Mouse (Mus musculus) liver, embryonic 11.5 days (tissue): ENCODE measurements around the gene Ppfibp1. TPM values are rescaled to one million over a fixed set of nuclear protein-coding genes. Genes with fewer than 3 reads are reported as not detected.
"Not testable (repeated sequence)": the region's sequence is repeated elsewhere in the genome, so short reads cannot be mapped to it uniquely, and the experiment has no call there.

ENCODE experiments used
- ATAC-seq: fragments of 200-750 bp; cut with Nextera tagmentation; replicated peaks from 2 replicates; pipeline ENCODE4 v1.8.0; 2017; ENCODE audit warnings: moderate number of reproducible peaks, mild to moderate bottlenecking, moderate TSS enrichment, moderate library complexity; ENCODE audit not compliant: low FRiP score
- DNase-seq: peaks from one replicate; pipeline ENCODE4 v3.0.0-alpha.2; 2017; ENCODE audit warnings: low spot score
- H3K27ac ChIP-seq: fragments of 300-500 bp; sonication (generic); 2 replicates; pipeline ENCODE4 v1.5.1; 2014; ENCODE audit warnings: mild to moderate bottlenecking, low read depth, low read length, control low read depth
- H3K27me3 ChIP-seq: fragments of 300-500 bp; sonication (generic); replicated peaks from 2 replicates; pipeline ENCODE4 v1.6.1; 2014; ENCODE audit warnings: low read length, mixed read lengths; ENCODE audit not compliant: control insufficient read depth, insufficient read depth
- H3K36me3 ChIP-seq: fragments of 300-500 bp; sonication (generic); 2 replicates; pipeline ENCODE4 v1.6.1; 2014; ENCODE audit warnings: mild to moderate bottlenecking, low read length, moderate library complexity, mixed read lengths; ENCODE audit not compliant: control insufficient read depth, insufficient read depth
- H3K4me1 ChIP-seq: fragments of 300-500 bp; sonication (generic); replicated peaks from 2 replicates; pipeline ENCODE4 v1.6.1; 2014; ENCODE audit warnings: low read length, mixed read lengths; ENCODE audit not compliant: control insufficient read depth, insufficient read depth
- H3K4me2 ChIP-seq: fragments of 300-500 bp; sonication (generic); 2 replicates; pipeline ENCODE4 v1.6.1; 2014; ENCODE audit warnings: mild to moderate bottlenecking, control low read depth, moderate library complexity
- H3K4me3 ChIP-seq: fragments of 300-500 bp; sonication (generic); 2 replicates; pipeline ENCODE4 v1.5.1; 2014; ENCODE audit warnings: low read depth, low read length, control low read depth
- H3K9ac ChIP-seq: fragments of 300-500 bp; sonication (generic); 2 replicates; pipeline ENCODE4 v1.6.1; 2014; ENCODE audit warnings: low read depth, low read length, control low read depth
- H3K9me3 ChIP-seq: fragments of 300-500 bp; sonication (generic); 2 replicates; pipeline ENCODE4 v1.6.1; 2016; ENCODE audit warnings: low read length, inconsistent platforms, mixed read lengths; ENCODE audit not compliant: control insufficient read depth
- WGBS: fragments of 180-500 bp; shearing (Covaris S2); extraction: QIAGEN DNeasy Blood & Tissue Kit; methylation state at CpG from one replicate; pipeline ENCODE4 v1.1.7; 2014; 5-methylcytosine and 5-hydroxymethylcytosine counted together
- polyA plus RNA-seq: library from polyadenylated mRNA; unstranded; fragments of >200 nt; fragmentation: Nextera tagmentation; extraction: Ambion mirVana; gene quantifications from 2 replicates; pipeline ENCODE4 v1.2.1, GENCODE M21; 2014

The Ppfibp1 gene
- polyA plus RNA-seq, 1 experiment from 2014 or later, result 31.1 TPM

DNA sequence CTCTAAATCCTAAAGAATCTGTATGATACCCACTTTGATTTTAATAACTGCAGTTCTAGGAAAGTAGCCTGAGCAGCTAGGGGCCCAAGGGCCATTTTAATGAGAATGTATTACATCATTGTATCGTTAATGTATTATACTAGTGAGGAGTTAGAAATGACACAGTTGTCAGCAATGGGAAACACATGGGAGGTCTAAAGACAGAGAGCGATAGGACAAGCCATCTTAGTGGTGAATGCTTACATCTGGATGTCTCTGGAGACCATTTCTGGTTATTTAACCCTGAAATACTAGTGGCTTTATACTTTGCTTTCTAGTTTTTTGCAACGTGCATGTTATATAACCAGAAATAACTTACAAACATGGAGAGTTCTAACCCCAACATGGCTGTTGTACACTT is 36.4 kb upstream of the Ppfibp1 start:
- DNase-seq (no peak), ATAC-seq (no peak)
- H3K36me3 ChIP-seq, result no peaks in the 10 kb centered on the region
- no peak overlapping the region for H3K27ac ChIP-seq
- H3K4me1 ChIP-seq, result peaks cover 9% of the 10 kb centered on the region
- no peaks in the 10 kb centered on the region for H3K9me3 ChIP-seq
- no peak overlapping the region for H3K4me3 ChIP-seq
- H3K4me2 ChIP-seq, result no peak overlapping the region
- WGBS, result 82% methylated on average over 3 of the region's 3 CpGs
- H3K9ac ChIP-seq, result no peak overlapping the region
- H3K27me3 ChIP-seq, result no peaks in the 10 kb centered on the region

DNA sequence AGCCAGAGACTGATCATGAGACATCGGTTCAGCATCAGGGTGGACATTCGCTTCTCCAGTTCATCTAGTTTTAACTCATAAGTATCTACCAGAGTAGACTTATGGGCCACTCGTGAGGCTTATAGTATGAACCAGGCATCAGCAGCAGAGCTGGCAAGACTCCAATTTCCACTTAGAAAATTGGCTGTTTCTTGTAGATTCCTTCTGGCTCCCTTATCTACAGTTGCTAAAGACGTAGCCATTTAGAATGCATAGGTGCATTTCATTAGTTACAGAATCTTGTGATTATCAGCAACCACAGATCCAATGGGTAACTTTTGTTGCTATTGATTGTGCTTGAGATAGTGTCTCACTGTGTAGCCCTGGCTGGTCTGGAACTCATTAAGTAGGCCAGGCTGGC is 35.5 kb upstream of the Ppfibp1 start:
- peaks cover 9% of the 10 kb centered on the region for H3K4me1 ChIP-seq
- WGBS, result 65% methylated on average over 4 of the region's 4 CpGs
- H3K36me3 ChIP-seq, result no peaks in the 10 kb centered on the region
- H3K27ac ChIP-seq, result no peak overlapping the region
- no peak for DNase-seq
- H3K9me3 ChIP-seq, result no peaks in the 10 kb centered on the region
- no peak overlapping the region for H3K9ac ChIP-seq
- H3K27me3 ChIP-seq, result no peaks in the 10 kb centered on the region
- no peak overlapping the region for H3K4me3 ChIP-seq
- ATAC-seq, result no peak
- H3K4me2 ChIP-seq, result no peak overlapping the region

DNA sequence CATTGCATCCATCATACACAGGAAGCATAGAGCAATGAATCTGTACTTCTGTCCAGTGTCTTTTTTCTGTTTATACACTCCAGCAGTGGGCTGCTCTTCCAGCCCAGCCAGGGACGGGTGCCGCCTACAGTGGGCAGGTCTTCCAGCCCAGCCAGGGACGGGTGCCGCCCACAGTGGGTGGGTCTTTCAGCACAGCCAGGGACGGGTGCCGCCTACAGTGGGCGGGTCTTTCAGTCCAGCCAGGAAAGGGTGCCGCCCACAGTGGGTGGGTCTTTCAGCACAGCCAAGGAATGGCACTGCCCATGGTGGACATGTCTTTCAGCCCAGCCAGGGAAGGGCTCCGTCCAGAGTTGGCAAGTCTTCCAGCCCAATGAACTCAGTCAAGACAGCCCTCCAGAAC is 33.1 kb upstream of the Ppfibp1 start:
- no peak overlapping the region for H3K4me3 ChIP-seq
- H3K27ac ChIP-seq, result no peak overlapping the region
- H3K4me2 ChIP-seq, result no peak overlapping the region
- H3K9ac ChIP-seq, result no peak overlapping the region
- ATAC-seq (peak; percentile 83), DNase-seq (no peak)
- no peaks in the 10 kb centered on the region for H3K36me3 ChIP-seq
- H3K9me3 ChIP-seq, result no peaks in the 10 kb centered on the region
- 81% methylated on average over 9 of the region's 9 CpGs for WGBS
- H3K27me3 ChIP-seq, result no peaks in the 10 kb centered on the region
- peaks cover 5% of the 10 kb centered on the region for H3K4me1 ChIP-seq

DNA sequence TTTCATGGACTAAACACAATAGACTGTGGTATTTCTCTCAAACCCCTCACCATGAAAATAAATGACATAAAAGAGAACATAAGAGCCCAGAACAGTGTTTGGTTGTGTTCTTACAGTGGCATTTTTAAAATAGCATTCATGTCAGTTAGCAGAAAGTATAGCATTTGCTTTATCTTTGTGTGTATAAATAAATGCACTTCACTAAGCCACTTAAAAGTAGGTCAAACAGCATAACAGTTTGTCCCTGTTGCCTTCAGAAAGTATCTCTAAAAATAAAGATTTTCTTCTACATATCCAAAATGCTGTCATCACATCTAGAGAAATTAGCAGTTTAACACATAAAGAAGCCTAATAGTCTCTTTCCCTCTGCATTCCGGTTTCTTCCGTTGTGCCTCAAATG is 30.9 kb upstream of the Ppfibp1 start:
- no peaks in the 10 kb centered on the region for H3K36me3 ChIP-seq
- WGBS, result 96% methylated on average over 2 of the region's 2 CpGs
- ATAC-seq, result no peak
- H3K4me3 ChIP-seq, result no peak overlapping the region
- H3K27ac ChIP-seq, result no peak overlapping the region
- no peaks in the 10 kb centered on the region for H3K4me1 ChIP-seq
- no peak overlapping the region for H3K4me2 ChIP-seq
- no peak overlapping the region for H3K9ac ChIP-seq
- no peaks in the 10 kb centered on the region for H3K27me3 ChIP-seq
- DNase-seq, result no peak
- no peaks in the 10 kb centered on the region for H3K9me3 ChIP-seq

DNA sequence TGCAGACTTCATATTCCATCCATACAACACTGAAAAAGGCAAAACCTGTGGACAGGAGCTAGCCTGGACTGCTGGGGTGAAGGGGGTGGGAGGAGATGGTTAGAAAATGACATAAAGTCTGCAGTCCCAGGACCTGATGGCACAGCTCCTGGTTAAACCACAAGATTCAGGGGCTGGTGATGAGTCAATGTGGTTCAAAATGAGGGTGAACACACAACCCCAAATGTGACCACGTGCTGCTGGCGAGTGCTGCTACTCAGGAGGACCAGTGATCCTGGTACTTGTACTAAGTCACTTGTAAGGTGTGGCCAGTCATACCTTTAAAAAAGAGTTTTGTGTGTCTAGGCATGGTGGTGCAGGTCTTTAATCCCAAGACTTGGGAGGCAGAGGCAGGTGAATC is 25.1 kb upstream of the Ppfibp1 start:
- Histone ChIP-seq H3K9me3 (no peaks in the 10 kb centered on the region), H3K4me1 (no peaks in the 10 kb centered on the region), H3K27me3 (no peaks in the 10 kb centered on the region), H3K27ac (no peak overlapping the region), H3K4me3 (no peak overlapping the region), H3K9ac (no peak overlapping the region), H3K36me3 (no peaks in the 10 kb centered on the region), H3K4me2 (no peak overlapping the region)
- 91% methylated on average over 2 of the region's 2 CpGs for WGBS
- ATAC-seq, result no peak
- no peak for DNase-seq

DNA sequence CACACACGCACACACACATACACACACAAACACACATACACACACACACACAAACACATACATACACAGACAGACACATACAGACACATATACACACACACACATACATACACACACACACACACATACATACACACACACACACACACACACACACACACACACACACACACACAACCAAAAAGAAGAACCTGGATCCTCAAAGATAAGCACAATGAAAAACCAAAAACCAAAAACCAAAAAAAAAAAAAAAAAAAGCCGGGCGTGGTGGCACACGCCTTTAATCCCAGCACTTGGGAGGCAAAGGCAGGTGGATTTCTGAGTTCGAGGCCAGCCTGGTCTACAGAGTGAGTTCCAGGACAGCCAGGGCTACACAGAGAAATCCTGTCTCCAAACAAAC is 23.9 kb upstream of the Ppfibp1 start:
- H3K4me3 ChIP-seq, H3K36me3 ChIP-seq, H3K4me1 ChIP-seq, H3K9me3 ChIP-seq, H3K4me2 ChIP-seq, DNase-seq, H3K9ac ChIP-seq, H3K27ac ChIP-seq, H3K27me3 ChIP-seq, ATAC-seq: not testable (repeated sequence)
- WGBS, result 93% methylated on average over 4 of the region's 5 CpGs

DNA sequence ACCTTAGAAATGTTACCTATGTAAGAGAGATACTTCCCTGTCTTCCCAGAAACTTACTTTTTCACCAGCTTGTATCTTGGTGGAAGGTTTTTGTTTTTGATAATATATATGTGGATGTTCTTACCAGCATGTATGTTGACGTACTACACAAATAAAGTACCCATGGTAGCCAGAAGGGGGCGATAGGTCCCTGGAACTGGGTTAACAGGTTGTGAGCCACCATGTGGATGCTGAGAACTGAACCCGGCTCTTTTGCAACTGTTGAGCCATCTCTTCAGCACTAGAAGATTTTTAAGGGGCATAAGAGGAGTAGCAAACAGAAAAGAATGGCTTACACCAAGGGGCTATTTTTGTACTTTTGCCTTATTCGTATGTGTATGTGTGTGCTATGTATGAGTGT is 22.6 kb upstream of the Ppfibp1 start:
- Histone ChIP-seq H3K27me3 (no peaks in the 10 kb centered on the region), H3K9me3 (no peaks in the 10 kb centered on the region), H3K4me1 (no peaks in the 10 kb centered on the region), H3K36me3 (no peaks in the 10 kb centered on the region), H3K4me3 (no peak overlapping the region), H3K4me2 (no peak overlapping the region), H3K9ac (no peak overlapping the region), H3K27ac (no peak overlapping the region)
- no peak for ATAC-seq
- 74% methylated on average over 4 of the region's 4 CpGs for WGBS
- no peak for DNase-seq

DNA sequence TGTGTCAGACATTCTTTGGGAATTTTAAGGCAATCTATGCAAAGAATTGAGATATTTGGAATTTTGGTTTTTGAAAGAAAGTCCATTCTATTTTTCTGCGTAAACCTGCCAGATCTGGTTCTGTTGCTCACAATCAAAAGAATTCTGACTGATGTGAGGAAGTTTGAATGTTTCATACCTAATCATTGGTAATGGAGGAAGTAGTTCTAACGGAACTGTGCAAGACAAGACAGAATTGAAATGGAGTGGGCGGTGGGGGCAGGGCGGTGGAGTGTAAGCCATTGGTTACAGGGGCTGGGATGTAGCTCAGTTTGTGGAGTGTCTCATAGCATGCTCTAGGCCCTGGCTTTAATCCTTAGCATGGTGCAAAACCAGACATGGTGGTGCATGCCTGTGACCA is 16.3 kb upstream of the Ppfibp1 start:
- ATAC-seq (no peak), DNase-seq (no peak)
- H3K36me3 ChIP-seq, result no peaks in the 10 kb centered on the region
- no peak overlapping the region for H3K4me3 ChIP-seq
- H3K9ac ChIP-seq, result no peak overlapping the region
- no peaks in the 10 kb centered on the region for H3K27me3 ChIP-seq
- H3K27ac ChIP-seq, result no peak overlapping the region
- H3K4me1 ChIP-seq, result no peaks in the 10 kb centered on the region
- H3K4me2 ChIP-seq, result no peak overlapping the region
- 78% methylated on average over 4 of the region's 4 CpGs for WGBS
- H3K9me3 ChIP-seq, result peaks cover 3% of the 10 kb centered on the region; the same call in 1 of the 2 replicates

DNA sequence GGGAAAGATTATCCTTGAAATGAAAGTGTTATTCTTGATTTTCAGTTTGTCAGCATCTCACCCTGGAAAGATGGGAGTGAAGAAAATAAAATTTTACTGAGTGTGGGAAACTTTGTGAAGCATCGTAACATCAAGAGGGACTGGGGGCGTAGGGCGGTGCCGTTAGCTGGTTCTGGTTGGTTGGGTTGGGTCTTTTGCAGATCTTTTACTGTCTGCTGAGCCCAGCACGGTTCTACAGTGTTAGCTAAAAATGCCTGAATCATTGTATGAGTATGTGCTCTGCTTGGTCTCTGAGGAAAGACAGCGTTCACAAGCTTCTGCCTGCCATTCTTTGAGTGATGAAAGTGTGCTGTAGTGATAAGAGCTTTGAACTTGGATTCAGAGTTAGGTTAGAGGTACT is 13.9 kb upstream of the Ppfibp1 start:
- no peak for DNase-seq
- no peak overlapping the region for H3K9ac ChIP-seq
- H3K9me3 ChIP-seq, result peaks cover 8% of the 10 kb centered on the region; the same call in 1 of the 2 replicates
- no peak for ATAC-seq
- H3K4me3 ChIP-seq, result no peak overlapping the region
- 72% methylated on average over 6 of the region's 6 CpGs for WGBS
- H3K27me3 ChIP-seq, result no peaks in the 10 kb centered on the region
- H3K27ac ChIP-seq, result no peak overlapping the region
- no peaks in the 10 kb centered on the region for H3K4me1 ChIP-seq
- H3K36me3 ChIP-seq, result no peaks in the 10 kb centered on the region
- H3K4me2 ChIP-seq, result no peak overlapping the region
